Mouse (Mus musculus): ENCODE data around the gene Tmbim6.
A peak's percentile ranks its signal among the peaks of the same experiment; 100 is the strongest.
"Not testable (repeated sequence)": the region's sequence is repeated elsewhere in the genome, so short reads cannot be mapped to it uniquely, and the experiment has no call there.

Tmbim6 gene

GRCm38 (mm10) chr15:99420521-99421014 lies 27.9 kb downstream of the Tmbim6 start:
- no peak for DNase-seq

DNA sequence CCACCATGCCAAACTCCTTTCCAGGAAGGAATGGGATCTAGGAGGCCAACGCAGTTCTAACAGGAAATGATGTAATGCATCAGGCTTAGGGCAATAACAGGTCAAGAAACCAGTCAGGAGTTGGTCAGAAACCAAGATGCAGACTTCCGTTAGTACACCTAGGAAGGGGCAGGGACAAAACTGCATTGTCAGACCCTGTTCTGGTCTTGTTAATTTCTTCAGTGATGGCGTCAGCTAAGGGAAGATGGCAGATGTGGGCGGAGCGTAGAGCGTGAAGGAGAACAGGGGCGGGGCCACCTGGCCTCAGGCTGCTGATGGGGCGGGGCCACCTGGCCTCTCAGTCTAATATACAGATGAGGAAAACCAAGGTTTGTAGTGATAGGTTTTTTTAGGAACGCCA lies 28.5 kb downstream of the Tmbim6 start:
- DNase-seq: no peak

- no peak for DNase-seq
Observed at GRCm38 (mm10) chr15:99421676-99422075, 29.0 kb downstream of the Tmbim6 start.

DNA sequence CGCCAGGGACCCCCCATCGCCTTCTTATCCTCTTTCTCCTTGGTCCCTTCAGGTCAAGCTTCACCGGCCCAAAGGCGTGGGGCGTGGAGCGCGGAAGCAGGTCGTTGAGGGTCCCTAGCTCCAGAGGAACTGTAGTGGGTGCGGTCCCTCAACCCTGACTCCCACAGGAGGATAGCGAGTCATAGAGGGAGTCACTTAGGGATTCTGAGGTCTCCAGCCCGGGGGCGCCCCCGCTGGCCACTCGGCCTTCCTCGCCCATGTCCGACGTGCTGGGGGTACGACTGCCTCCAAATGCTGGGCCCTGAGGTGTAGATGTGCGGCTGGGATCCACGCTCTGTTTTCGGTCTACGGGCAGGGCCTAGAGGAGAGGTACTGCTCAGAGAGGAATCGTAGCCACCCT lies 29.9 kb downstream of the Tmbim6 start:
- no peak for DNase-seq

DNA sequence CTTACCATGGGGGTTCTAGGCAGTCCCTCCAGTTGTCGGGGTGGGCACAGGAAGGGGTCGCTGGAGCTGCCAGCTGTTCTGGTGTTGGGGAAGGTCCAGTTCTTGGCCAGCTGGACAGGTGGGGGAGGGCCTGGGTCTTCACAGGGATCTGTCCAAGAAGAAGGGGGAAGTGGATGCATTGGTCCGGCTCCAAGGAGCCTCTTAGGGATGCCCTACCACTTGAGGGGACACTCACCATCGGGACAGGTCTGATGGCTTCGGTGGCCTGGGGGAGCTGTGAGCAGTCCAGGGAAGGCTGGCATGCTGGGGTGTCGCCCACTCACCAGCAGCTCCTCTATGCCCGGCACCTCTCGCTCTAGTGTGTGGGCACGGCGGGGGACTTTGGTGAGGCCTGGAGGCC lies 30.4 kb downstream of the Tmbim6 start:
- no peak for DNase-seq

DNA sequence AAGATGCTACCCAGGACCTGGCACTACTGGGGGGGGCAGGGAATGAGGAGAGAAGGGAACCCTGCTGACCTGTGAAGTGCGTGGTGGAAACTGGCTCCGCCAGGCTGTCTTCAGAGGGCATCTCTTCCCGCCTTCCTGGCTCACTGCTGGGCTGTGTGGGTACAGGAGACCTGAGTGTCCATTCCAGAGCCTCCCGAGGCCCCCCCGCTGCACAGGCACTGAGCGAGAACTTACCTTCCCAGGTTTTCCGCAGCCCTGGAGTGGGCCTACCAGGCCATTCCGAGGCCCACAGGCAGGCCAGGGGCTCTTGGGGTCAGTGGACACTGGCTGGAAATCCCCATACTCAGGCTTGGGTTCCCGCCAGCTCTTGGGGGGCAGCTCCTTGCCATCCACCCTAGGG lies 31.2 kb downstream of the Tmbim6 start:
- no peak for DNase-seq

DNA sequence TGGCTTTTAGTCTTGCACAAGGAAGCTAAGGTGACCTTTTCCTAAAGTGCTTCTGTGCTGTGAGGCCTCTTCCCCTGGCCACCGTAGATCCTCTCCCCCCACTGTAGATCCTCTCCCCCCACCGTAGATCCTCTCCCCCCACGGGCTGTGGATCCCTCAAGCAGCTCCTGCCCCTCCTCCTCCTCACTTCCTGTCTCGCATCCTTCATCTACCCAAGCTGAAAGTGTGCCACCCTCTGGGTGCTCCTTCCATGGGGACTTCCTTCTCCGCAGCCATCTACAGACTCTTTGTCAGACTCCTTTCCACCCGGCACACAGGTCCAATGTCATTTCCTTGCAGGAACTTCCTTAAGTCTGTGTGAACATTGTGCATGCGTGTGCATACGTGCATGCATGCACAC lies 37.7 kb downstream of the Tmbim6 start:
- no peak for DNase-seq

DNA sequence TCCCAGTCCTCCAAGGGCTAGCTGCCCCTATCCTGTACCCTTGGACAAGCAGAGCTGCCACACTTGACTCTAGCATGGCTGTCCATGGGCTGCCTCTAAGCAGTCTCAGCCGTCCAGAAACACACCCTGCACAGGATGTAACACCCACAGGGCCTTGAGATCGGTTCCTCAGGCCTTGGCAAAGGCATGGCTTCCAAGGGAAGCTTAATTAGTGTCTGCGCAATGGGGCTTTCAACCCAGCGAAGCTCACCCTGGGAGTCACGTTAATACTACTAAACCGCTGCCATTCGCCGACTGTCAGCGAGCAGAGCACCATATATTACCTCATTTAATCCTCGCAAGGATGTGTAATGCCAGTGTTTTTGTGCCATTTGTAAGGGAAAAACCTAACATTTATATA lies 38.4 kb downstream of the Tmbim6 start:
- DNase-seq: no peak

DNA sequence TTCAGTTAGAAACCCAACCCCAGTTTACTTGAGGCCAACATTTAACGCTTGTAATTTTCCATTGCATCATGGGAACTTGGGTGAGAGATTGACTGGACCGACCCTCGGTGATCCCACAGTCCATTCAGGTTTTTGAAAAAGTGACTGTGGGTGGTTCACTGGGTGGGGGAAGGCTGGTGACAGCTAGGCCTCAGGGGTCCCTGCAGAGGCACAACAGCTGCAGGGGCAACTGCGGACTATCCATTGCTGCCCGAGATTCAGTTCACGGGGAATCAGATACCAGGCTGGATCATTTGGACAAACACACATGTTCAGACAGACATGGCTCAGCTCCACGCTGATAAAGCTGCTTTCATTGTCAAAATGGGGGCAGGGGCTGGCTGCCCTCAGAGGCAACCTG lies 38.8 kb downstream of the Tmbim6 start:
- DNase-seq: no peak

- DNase-seq: no peak
Observed at GRCm38 (mm10) chr15:99431967-99432366, 39.3 kb downstream of the Tmbim6 start.

DNA sequence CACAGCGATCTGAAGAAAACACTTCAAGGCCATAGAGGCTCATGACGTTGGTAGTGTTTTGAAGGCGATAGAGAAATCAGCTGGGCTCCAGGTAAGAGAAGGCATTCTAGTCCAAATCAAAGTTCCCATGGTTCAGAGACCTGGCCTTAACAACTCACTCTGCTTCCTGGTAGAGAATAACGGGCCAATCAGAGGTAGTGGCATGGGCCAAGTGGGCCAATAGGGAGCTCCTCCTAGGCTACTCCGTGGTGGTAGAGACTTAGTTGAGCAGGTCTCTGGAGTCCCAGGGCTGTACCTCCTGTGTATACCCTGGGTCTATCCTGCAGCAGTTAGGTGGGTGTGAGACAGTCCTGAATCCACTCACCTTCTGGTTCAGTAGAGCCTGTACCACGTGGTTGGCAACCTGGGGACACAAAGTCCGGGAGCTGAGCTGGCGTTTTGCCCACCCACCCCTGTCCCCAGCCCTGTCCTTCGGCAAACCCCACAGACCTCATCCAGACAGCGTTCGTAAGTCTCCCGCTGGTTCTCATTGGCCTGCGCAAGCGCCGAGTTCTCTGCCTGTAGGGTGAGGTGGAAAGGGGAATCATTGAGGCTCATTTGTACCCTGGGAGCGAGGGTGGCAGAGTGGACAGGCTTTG lies 40.5 kb downstream of the Tmbim6 start:
- DNase-seq: no peak

DNA sequence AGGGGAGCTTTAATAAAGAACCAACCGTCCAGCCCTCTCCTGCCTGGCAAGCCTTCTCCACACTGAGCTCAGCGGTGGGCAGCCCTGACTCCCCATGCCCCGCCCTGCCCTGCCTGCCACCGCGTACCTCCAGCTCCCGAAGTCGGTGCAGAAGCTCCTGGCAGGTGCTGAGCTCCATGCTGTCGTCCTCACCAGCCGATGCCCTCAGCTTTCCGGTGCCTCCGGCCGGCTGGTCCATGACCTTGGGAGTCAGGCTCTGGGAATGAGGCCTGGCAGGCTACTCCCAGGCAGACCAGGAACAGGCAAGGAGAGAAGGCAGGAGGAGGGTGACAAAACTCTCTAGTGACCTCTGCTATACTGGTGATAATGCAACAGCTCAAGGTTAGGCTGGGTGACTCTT lies 41.2 kb downstream of the Tmbim6 start:
- no peak for DNase-seq

DNA sequence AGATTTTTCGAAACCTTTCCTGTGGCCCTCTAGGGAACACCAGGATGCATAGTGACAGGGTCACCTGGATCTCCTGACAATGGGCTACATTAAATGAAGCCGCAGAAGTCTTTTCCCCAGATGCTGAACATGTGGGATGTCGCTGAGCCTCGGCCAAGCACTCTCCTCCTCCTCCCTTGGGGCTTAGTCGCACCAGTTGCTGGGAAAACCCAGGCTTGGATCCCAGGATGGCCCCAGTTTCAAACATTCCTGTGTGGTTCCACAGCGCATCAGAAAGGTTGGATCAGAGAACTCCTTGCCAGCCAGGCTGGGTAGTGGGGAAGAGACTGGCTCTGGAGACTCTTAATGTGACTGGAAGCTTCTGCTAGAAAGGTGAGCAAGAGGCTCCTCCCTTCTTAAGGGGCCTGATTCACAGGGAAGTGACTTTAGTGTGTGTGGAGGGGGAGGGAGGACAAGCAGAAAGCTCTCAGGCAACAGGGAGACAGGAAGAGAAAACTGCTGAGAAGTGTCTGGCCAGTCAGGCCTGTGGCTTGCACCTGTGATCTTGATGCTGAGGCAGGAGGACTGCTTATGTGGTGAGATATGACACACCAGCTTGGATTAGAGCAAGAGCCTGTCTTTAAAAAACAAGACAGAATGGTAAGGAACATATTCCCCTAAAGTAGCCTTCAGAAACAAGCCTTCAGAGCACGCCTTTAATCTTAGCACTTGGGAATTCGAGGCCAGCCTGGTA lies 46.5 kb downstream of the Tmbim6 start:
- no peak for DNase-seq

DNA sequence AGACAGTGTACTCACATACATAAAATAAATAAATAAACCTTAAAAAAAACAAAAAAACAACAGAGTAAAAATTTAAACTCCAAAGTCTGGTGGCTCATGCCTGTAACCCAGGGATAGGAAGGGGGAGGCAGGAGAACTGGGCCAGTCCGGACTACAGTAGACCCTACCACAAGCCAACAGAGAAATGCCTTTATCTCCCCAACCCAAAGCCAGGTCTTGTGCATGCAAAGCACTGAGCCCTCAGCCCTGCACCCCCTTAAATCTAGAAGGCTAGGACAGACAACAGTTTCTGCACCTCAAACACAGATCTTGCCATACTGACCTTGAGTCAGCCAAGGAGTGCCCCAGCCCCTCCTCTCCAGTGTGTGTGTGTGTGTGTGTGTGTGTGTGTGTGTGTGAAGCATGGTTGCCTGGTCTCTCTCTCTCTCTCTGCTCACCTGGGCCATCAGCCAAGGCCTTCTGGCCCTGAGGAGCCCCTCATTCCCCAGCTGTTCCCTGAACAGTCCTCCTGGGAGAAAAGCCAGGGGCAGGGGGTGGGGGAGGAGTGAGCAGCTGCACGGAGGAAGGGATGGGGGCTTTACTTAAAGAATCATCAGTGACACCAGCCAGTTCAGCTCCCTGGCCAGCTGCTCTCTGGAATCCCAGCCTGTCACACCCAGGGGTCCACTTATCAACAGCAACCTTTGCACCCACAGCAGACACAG lies 47.6 kb downstream of the Tmbim6 start:
- no peak for DNase-seq

DNA sequence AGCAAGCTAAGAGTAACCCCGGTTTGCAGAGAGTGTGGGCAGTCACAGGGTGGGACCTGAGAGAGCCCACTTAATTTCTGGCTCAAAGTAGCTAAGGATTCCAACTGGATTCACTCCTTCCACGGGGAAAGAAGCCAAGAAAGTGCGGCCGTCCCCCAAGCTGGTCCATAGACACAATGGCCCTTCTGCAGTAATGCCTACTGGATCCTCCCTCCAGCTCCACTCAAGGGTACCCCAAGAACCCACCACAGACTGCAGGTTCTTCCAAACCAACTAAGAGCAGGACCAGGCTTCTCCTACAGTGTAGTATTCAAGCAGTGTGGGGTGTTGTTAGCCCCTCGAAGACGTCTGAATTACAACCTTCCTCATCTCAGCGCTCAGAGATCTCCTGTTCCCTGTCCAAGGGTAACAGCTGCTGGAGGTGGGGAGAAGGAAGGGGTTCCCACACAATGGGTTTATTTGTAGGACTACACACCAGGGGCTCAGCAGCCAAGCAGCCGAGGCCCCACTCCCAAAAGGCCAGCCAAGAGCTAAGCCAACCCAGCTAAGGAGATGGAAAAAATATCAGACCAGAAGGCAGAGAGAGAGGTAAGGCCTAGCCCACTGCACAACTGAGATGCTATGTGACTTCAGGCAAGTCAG lies 48.3 kb downstream of the Tmbim6 start:
- no peak for DNase-seq

- DNase-seq: no peak
Observed at GRCm38 (mm10) chr15:99442358-99442757, 49.7 kb downstream of the Tmbim6 start.

DNA sequence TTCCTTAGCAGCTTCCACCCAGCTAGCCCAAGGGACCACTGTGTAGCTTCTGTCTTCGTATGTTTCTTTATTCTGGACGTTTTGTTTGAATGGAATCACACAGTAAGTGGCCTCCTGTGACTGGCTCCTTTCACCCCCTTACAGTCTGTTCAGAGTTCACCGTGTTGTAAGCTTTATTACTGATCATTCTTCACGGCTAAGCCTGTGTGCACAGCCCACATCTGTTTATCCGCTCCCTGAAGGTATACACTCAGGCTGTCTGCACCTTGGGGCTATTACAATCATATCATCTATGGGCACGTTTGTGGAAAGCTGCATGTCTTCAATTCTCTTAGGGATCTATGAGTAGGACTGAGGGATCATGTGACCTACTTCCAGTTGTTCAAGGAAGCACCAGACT lies 52.9 kb downstream of the Tmbim6 start:
- no peak for DNase-seq

- not testable (repeated sequence) for DNase-seq
Observed at GRCm38 (mm10) chr15:99446136-99446535, 53.5 kb downstream of the Tmbim6 start.

DNA sequence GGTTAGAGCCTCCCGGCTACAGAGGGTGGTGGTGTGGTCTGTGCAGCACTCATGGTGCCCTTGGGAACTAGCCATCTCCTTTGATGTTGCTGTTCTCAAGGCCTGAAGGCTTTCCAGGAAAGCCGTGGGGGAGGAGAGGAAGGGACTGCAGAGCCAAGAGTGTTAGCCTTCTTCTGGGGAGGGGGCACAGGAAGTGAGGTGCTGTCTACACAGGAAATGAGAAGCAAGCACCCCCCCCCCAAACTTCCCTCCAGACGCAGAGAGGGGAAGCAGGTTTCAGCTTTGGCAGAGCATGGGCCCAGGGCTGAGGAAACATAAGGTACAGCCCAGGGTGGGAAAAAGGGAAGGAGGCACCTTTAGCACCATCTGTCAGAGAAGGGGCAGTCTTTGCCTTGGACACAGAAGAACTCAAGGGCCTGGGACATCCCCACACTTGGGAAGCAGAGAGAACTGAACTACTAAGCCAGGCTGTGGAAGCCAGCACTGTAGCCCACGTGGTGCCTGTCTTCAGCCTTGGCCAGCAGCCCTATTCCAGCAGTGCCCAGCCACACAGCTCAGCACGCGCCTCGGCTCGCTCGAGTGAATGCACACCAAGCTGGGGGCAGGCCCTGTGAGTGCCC lies 56.6 kb downstream of the Tmbim6 start:
- DNase-seq: peak; percentile 63

- no peak for DNase-seq
Observed at GRCm38 (mm10) chr15:99449751-99450280, 57.1 kb downstream of the Tmbim6 start.

- no peak for DNase-seq
Observed at GRCm38 (mm10) chr15:99453153-99453900, 60.6 kb downstream of the Tmbim6 start.
